Mouse (Mus musculus) gastrocnemius, adult 2 months (tissue): ENCODE measurements at regions not wholly inside any gene's neighbourhood (a gene's known extent, or its start where the extent isn't known, plus 50 kb on each side); places are given as distances from the start of the nearest gene placed in this dataset.

ENCODE experiments used
- DNase-seq: peaks from one replicate; pipeline ENCODE4 v3.0.0; 2022
- H3K27ac ChIP-seq: fragments of 200-600 bp; 2 replicates; pipeline ENCODE4 v1.8.1; 2022; ENCODE audit warnings: mild to moderate bottlenecking
- H3K4me3 ChIP-seq: fragments of 200-600 bp; 2 replicates; pipeline ENCODE4 v1.8.1; 2022; ENCODE audit warnings: mild to moderate bottlenecking, moderate library complexity
- CTCF ChIP-seq: fragments of 200-600 bp; IDR thresholded peaks from 2 replicates; pipeline ENCODE4 v1.8.1; 2022; ENCODE audit warnings: antibody characterized with exemption, mild to moderate bottlenecking, moderate library complexity
- intact Hi-C: fragments of 180-260 bp; cut with DNase I; formaldehyde crosslinking; loops from one replicate; pipeline ENCODE4 v1.15.1; 2025

- TF ChIP-seq CTCF = no peak
- intact Hi-C loops = no loop called here
Measured at GRCm38 (mm10) chr14:97170841-97171240, 651.9 kb upstream of the Klhl1 start.

GRCm38 (mm10) chr14:97165793-97166192 is 646.9 kb upstream of the Klhl1 start:
- no peak for DNase-seq
- intact Hi-C loops = no loop called here
- TF ChIP-seq CTCF = no peak
- H3K27ac ChIP-seq = no peak overlapping the region
- H3K4me3 ChIP-seq = no peak overlapping the region

More at GRCm38 (mm10) chr14:97170841-97171240, 651.9 kb upstream of the Klhl1 start:
- Histone ChIP-seq H3K27ac (no peak overlapping the region), H3K4me3 (no peak overlapping the region)
- no peak for DNase-seq

- DNase-seq = no peak
- H3K4me3 ChIP-seq = no peak overlapping the region
- no peak overlapping the region for H3K27ac ChIP-seq
- no peak for TF ChIP-seq CTCF
- intact Hi-C loops = no loop called here
Measured at GRCm38 (mm10) chr14:97148997-97149653, 630.2 kb upstream of the Klhl1 start.

- intact Hi-C loops = no loop called here
- TF ChIP-seq CTCF = no peak
- no peak overlapping the region for H3K27ac ChIP-seq
- DNase-seq = no peak
- H3K4me3 ChIP-seq = no peak overlapping the region
Measured at GRCm38 (mm10) chr14:97115918-97116635, 597.2 kb upstream of the Klhl1 start.

- Histone ChIP-seq H3K27ac (no peak overlapping the region), H3K4me3 (no peak overlapping the region)
- DNase-seq = no peak
- intact Hi-C loops = no loop called here
- TF ChIP-seq CTCF = no peak
Measured at GRCm38 (mm10) chr14:97101090-97101675, 582.3 kb upstream of the Klhl1 start.

GRCm38 (mm10) chr14:97093389-97093788 is 574.5 kb upstream of the Klhl1 start:
- no peak for DNase-seq
- Histone ChIP-seq H3K4me3 (no peak overlapping the region), H3K27ac (no peak overlapping the region)
- intact Hi-C loops = no loop called here
- TF ChIP-seq CTCF = no peak

- intact Hi-C loops = no loop called here
- no peak for TF ChIP-seq CTCF
- Histone ChIP-seq H3K4me3 (no peak overlapping the region), H3K27ac (no peak overlapping the region)
- DNase-seq = no peak
Measured at GRCm38 (mm10) chr14:97088863-97089262, 570.0 kb upstream of the Klhl1 start.

GRCm38 (mm10) chr14:97087346-97087745 is 568.4 kb upstream of the Klhl1 start:
- Histone ChIP-seq H3K27ac (no peak overlapping the region), H3K4me3 (no peak overlapping the region)
- no peak for TF ChIP-seq CTCF
- intact Hi-C loops = no loop called here
- no peak for DNase-seq

GRCm38 (mm10) chr14:97086363-97087309 is 567.7 kb upstream of the Klhl1 start:
- Histone ChIP-seq H3K27ac (no peak overlapping the region), H3K4me3 (no peak overlapping the region)
- intact Hi-C loops = no loop called here
- DNase-seq = no peak
- no peak for TF ChIP-seq CTCF

- no peak overlapping the region for H3K27ac ChIP-seq
- no peak overlapping the region for H3K4me3 ChIP-seq
- intact Hi-C loops = no loop called here
- DNase-seq = no peak
- no peak for TF ChIP-seq CTCF
Measured at GRCm38 (mm10) chr14:97074808-97075207, 555.9 kb upstream of the Klhl1 start.

GRCm38 (mm10) chr14:97068770-97069169 is 549.9 kb upstream of the Klhl1 start:
- DNase-seq = no peak
- intact Hi-C loops = no loop called here
- Histone ChIP-seq H3K4me3 (no peak overlapping the region), H3K27ac (no peak overlapping the region)
- TF ChIP-seq CTCF = no peak

- H3K4me3 ChIP-seq = no peak overlapping the region
- no peak for TF ChIP-seq CTCF
- intact Hi-C loops = no loop called here
- no peak for DNase-seq
- no peak overlapping the region for H3K27ac ChIP-seq
Measured at GRCm38 (mm10) chr14:97068313-97068712, 549.4 kb upstream of the Klhl1 start.

GRCm38 (mm10) chr14:97045321-97045720 is 526.4 kb upstream of the Klhl1 start:
- TF ChIP-seq CTCF = no peak
- no peak overlapping the region for H3K27ac ChIP-seq
- no peak for DNase-seq
- intact Hi-C loops = no loop called here
- H3K4me3 ChIP-seq = no peak overlapping the region
